Mouse (Mus musculus): ENCODE measurements around the gene Sbk3. TPM values are rescaled to one million over a fixed set of nuclear protein-coding genes. Genes with fewer than 3 reads are reported as not detected.

The Sbk3 gene
- total RNA-seq, 1 experiment from 2014 or later: 0.15 TPM

DNA sequence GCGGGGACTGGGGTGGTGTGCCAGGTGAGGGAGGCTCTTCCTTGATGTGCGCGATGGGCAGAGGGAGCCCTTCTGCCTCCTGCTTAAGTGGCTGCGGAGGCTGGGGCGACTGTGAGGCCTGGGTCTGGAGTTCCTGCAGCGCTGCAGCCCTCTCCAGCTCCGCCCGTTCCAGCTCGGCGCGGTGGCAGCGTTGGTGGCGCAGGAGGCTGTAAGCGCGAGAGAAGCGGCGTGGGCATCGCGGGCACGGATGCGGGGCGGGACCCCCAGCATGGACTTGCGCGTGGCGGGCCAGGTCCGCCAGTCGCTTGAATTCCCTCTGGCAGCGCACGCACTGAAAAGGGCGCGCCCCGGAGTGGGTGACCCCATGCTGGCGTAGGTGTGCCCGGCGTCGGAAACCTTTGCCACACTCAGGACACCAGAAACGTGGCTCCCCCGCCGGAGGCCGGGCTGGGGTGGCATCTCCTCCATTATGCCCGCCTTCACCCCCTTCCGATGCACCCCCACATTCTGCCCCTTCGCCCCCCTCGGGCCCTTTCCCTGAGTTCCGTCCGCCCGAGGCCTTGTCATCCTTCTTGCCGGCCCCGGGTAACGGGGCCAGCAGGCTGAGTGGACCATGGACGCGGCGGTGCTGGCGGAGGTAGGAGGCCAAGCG is 22.5 kb upstream of the Sbk3 start:
- DNase-seq: no peak

DNA sequence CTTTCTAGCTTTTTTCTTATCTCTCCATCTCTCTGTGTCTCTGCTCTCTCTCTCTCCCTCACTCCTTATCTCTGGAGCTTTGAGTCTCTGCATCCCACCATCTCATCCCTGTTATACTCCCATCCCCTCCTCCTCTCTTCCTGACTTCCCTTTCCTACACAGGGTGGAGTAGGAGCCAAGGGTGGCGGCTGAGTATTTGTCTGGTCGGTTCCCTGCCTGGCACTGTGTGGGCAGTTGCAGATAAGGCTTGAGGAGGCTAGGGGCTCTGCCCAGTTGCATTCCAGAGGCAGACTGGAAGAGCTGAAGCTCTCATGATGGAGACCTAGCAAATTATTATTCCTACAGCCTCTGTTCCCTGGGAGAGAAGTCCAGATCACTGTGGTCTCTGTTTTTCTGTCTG is 17.3 kb upstream of the Sbk3 start:
- no peak for DNase-seq

DNA sequence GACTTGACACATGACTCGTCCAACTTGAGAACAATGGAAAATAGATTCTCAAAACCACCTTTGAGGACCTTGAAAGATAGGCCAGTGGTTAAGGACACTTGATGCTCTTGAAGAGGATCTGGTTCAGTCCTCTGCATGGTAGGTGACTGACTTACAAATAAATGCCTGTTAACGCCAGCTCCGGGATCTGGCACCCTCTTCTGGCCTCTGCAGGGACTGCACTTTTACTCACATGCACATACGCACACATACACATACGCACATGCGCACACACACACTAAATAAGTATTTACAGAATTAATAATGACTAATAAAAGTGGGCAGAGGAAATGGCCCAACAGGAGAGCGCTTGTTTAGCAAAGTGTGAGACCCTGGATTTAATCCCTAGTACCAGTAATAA is 5.9 kb upstream of the Sbk3 start:
- no peak for DNase-seq

DNA sequence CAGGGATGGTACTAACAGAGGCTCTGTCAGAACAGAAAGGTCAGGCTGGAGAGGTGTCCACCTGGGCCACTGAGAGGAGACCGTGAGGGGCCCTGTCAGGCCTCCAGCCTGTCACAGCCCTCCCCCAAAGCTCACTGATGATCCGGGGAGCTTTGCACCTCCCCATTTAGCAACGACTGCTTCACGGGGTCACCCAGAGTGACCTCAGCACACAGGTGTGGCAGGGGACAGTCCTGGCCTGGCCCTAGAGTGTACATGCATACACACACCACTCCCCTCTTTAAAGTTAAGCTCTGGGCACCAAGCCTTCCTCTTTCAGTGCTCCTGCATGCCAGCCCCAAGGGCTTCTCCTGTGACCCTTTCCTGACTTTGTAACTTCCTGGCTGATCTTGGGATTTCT is 4.5 kb upstream of the Sbk3 start:
- no peak for DNase-seq

DNA sequence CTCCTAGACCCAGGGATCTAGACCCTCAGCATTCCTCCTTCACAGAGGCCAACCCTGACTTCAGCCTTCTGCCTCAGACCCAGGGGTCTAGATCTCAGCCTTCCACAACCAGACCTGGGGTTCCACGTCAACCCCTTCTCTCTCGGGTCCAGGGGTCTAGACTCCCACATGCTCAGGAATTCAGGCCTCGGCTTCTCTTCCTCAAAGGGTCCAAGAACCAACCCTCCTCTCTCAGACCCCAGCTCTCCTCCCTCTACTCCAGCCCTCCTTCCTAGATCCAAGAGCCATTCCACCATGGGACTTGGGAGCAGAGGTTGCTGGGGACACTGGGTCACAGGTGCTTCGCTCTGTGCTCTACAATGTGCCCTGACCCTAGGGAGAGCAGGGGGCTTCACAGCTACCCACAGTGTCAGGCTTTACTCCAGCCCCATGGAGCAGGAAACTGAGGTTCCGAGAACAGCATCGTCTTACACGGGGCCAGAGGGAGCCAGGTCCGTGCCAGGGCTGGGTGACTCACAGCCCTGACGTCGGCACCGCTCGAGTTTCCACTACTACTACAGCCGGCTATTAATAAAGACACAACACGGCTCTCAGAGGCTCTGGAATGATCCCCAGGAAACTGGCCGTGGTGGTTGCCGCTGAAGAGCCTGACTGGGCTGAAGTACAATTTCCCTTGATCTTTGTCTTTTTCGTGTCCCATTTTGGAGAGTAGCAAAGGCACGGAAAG is 1.5 kb upstream of the Sbk3 start:
- DNase-seq: peak; percentile 75

DNA sequence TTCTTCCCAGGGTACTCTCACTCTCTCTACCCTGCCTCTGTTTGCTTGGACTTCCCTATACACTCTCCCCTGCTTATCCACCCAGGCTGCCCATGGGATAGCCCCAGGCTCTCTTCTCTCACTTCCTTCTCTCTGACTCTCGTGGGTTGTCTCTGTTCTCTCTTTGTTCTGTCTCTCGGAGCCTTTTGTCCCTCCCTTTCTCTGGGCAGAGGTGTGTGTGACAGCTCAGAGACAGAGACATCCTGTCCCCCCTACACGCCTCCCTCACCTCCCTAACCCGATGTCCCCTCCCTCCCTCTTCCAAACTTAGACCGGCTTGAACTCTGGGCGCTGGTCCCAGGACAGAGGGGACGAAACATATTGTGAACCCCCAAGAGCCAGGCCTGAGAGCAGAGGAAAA is 742 bp upstream of the Sbk3 start:
- no peak for DNase-seq

DNA sequence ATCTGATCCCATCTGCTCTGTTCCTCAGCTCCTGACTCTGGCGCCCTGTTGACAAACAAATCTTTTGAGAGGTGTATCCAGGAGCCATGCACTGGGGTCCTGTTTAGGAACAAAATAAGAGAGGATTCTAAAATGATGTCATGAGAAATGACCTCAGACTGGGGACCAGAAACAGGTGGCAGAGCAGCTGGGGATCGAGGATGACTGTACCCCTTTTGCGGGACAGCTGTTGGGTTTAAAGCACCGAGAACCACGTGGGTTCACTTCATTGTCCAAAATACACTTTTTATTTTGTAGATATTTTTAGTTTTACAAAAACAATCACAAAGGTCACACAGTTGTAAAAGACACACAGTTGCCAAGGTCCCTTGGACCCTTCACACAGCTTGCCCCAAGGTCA is 6.0 kb downstream of the Sbk3 start:
- no peak for DNase-seq

DNA sequence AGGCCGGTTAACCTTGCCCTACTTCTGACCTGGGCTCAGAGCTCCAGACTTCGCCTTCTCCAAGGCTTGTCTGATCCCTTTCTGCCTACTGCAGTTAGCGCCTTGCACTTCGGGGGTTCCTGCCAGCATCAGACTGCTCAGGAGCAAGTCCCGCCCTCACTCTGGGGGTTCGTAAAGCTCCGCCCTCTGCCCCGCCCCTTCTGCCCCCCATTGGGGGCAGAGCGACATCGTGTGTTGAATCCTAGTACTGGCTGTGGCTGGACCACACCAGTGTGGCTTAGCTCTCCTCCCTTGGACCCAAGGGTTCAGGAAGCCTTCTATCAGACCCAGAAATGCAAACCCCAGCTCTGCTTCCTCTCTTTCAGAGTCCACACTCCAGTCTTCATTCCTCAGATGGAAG is 6.7 kb downstream of the Sbk3 start, which contains the start of gene Sbk2:
Sbk2 (minus strand) TSS at position 135 of the 400 bp plus-strand sequence.
- DNase-seq: peak; percentile 85

DNA sequence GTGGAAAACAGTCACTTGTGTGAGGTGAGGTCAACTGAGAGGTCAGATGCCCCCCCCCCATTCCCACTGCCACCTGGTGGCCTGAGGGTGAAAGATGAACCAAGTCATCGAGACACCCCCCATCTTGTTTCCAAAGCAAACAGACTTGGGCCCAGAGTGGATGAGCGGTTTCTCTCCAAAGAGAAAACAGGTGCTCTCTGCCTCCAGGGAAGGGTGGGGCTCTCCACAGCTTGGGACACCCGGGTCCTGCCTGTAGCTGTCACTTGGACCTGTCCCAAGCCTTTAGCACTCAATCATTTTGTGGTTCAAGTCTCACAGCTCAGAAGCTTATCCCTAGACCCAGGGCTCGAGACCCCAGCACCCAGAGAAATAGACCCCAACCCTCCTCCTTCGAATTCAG is 7.4 kb downstream of the Sbk3 start:
- no peak for DNase-seq

DNA sequence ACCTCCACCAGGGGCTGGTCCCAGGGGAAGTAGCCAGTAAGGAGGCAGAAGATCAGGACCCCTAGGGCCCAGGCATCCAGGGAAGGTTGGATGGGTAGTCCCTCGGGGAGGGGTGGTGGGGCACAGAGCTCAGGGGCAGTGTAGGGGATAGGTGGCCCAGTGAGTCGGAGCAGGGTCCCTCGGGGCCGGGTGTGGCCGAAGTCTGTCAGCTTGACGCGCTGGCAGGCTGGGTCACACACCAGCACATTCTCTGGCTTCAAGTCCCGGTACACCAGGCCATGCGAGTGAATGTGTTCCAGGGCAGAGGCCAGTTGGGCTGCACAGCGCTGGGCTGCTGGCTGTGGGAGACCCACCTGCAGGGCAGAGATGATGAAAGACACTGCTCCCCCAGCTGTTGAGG is 13.6 kb downstream of the Sbk3 start:
- DNase-seq: no peak

DNA sequence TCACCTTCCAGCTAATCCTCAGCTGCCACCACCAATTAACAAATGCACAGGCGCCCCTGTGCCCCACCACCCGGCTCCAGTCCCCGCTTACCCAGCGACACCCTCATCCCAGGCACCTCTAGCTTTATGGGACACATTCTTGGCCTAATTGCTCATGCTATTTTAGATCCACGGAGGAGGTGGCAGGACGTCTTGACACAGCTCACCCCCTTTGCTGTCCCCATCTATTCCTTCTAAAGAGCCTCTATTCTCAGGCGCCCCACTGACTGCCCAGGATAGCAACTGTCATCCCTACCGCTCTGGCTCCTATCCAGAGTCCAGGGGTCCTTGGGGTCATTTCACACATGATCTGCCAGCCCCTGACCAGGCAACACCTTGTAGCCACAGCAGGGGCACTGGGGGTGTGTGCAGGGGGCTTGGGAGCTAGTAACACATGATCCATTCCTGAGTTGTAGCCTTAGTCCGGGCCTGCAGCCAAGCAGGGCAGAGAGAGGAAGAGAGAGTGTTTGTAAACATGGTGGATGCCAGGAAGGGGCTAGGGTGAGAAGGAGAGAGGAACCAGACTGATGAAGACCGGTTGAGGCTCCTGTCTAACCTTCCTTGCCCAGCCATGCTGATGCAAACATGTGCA is 17.0 kb downstream of the Sbk3 start:
- no peak for DNase-seq

DNA sequence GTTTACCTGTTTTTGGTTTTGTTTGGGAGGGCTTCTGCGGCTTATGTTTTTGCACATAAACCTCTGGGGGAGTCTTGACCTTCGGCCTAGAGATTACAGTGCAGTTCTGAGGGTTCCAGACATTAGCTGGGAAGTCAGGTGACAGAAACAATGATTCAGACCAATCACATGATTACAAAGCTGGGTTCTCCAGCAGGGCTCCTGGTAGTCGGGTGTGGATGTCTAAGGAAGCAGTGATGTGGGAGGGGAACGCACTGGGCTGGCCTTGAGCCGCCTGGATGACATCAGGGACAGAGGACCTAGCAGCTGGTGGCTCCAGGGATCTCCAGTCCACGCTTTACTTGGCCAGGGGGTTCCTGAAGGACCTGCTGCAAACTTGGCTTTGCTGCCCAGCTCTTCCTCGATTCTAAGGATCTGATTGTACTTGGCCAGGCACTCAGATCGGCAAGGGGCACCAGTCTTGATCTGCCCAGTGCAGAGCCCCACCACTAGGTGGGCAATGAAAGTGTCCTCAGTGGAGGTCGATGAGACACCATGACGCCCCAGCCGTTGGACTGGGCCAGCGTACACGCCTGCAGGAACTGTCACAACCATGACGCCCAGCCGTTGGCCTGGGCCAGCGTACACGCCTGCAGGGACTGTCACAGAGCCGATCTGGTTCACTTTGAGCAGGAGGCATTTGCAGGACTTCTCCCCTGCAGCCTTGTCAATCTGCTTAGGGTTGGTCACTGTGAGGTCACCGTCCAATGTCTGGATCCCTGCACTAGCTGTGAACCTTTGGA is 20.2 kb downstream of the Sbk3 start:
- DNase-seq: peak; percentile 41

DNA sequence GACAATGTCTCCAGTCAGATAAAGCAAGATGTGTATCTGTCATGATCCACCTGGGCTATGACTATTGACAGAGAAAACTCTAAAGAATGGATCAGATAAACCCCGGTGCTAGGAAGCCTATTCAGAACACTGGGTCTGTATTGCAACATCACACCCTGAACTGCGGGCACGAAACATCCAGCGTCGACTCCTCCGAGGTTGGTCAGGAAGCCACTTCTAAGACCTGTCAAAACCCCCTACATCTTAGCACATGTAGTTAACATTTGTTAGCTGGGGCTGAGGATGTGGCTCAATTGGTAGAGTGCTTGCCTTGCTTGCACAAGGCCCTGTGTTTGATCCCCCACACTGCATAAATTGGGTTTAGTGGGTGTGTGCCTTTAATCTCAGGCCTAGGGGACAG is 22.6 kb downstream of the Sbk3 start:
- no peak for DNase-seq

DNA sequence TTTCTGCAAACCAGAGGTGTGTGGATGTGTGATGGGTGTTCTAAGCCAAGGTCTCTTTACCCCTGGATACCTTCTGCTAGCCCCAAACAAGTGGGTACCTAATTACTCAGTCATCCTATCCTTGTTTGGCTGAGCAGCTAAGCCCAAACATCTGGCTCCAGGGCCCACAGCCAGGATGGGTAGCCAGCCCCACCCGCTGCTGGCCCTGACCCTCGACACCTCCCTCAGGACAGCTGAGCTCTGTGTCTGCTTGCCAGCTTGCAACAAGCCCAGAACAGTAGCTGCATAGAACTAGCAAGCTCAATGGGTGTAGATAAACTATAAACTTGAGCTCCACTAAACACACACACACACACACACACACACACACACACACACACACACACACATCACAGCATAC is 23.1 kb downstream of the Sbk3 start:
- DNase-seq: peak; percentile 60

DNA sequence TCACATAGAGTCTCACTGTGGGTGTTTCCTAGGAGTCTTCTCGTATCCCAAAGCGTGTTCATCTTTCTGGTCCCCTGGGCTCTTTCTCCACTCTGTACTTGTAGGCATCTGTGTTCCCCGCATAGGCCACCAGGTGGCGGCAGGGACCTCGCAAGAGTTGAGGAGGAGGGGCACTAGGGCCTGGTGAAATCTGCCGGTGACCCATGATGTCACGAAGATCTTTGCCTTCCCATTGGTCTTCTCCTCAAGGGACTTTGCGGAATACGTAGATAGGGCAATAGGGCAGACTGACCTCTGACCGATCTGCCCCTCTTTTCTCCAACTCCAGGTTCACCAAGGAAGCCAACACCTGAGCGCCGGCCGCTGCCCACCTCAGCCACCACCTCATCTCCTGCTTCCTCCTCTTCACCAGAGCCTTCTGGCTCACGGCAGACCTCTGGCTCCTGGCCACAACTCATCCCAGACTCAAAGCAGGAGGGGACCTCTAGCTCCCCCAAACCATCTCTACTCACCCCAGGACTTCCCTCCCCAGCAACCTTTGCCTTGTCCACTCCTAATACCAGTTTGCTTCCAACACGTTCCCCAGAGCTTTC is 27.6 kb downstream of the Sbk3 start:
- peak; percentile 93 for DNase-seq

DNA sequence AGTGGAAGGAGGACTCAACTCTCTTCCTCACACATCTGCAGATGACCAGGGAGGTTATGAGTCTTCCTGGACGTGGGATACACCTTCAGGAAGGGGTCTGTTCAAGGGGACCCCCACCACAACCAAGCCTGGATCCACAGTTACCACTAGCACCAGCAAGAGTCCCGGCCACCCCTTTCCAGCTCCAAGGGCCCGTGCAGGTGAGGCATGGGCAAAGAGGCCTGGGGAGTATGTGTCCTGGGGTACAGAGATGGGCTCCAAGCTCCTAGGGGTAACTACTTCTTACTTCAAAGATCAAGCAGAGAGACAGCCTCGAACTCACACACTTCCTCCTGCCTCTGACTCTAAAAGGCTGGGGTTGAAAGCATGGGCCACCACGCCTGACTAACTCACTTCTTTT is 28.3 kb downstream of the Sbk3 start:
- DNase-seq: no peak

DNA sequence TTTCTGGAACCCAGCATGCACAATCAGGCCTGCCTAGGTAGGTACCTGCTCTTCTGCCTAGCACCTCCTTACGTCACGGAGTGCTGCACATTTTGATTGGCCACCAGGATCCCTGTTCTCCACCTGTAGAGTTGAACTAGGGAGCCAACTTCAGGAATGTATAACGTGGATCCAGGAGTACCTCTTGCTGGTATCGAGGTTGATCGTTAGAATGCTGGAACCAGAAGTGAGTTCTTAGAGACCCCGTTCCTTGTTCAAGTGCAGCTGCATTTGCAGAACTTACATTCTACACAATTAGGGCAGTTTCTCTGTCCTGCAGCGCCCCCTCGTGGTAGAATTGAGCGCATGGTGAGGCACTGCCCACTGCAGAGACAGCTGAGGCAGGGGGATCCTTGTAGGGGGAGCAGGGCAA is 30.9 kb downstream of the Sbk3 start:
- DNase-seq: peak; percentile 86

DNA sequence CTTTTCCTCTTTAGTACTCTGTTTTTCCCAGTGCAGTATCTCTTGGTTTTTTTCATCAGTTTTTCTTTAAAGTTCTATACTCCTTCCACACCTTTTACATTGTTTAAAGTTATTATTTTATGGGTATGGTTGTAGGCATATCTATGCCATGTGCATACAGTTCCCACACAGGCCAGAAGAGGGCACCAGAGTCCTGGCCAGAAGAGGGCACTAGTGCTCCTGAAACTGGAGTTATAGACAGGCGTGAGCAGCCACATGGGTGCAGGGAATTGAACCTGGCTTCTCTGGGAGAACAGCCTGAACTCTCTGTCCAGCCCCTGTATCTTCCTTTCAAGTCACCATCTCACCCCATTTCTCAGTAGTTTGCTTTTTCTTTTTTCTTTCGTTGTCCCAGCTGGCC is 32.5 kb downstream of the Sbk3 start:
- DNase-seq: peak; percentile 80

DNA sequence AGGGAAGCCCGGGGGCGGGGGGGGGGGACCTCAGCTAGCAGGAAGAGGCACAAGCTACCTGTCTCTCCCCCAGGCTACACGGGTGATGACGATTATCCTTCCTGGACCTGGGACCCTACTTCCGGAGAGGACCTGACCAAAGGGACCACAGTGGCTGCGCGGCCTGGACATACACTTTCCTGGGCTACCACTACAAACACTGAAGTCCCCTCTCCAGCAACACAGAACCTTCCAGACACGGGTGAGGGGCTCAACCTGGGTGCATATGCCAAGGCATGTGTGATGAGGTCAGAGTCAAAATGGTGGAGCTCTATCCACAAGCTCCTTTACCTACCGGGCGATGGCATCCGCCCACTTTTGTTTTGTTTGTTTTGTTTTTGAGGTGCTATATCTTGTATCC is 33.6 kb downstream of the Sbk3 start:
- no peak for DNase-seq

DNA sequence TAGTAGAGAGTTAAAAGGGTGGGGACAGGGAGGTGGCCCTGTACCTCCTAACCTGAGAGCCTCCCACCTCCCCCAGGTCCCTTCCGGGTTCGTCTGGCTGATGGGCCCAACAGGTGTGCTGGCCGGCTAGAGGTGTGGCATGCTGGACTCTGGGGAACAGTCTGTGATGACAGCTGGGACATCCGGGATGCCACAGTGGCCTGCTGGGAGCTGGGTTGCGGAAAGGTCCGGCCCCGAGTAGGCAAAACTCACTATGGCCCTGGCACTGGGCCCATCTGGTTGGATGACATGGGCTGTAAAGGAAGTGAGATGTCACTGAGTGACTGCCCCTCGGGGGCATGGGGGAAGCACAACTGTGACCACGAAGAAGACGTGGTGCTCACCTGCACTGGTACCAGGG is 34.1 kb downstream of the Sbk3 start:
- no peak for DNase-seq

DNA sequence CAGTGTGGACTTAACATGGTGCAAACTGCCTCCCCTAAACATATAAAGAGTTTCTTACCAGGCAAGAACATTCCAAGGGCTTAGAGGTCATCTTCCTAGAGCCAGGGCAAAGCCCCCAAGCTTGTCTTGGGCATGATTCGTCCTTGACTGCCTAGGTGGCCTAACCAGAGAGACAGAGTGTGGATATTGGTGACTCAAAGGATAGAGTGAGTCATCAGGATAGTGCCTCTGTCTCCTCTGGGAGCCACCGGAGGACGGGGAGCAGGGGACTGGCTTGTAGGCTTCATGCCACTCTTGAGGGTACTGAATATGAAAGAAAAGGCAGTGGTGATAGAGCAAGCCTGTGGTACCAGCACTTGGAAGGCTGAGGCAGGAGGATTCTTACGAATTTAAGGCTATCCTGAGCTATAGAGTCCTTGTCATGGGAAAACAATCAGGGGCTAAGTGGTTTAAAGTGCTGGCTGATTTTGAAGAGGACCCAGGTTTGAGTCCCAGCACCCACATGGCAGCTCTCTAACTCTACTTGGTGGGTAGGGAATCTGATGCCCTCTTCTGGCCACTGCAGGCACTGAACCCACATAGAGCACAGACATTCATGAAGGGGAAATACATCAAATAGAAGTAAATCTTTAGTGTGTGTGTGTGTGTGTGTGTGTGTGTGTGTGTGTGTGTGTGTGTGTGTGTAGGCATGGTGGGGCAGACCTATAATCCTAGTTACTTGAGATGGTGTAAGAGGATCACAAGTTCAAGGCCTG is 36.6 kb downstream of the Sbk3 start:
- DNase-seq: no peak

DNA sequence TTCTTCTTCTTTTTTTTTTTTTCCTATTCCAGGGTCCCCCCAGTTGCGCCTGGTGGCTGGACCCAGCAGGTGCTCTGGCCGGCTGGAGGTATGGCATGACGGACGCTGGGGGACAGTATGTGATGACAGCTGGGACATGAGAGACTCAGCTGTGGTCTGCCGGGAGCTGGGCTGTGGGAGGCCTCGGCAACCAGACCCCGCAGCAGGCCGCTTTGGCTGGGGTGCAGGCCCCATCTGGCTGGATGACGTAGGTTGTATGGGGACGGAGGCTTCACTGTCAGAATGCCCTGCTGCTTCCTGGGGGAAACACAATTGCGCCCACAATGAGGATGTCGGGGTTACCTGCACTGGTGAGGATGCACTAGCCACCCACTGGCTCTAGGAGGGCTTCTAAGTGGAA is 37.9 kb downstream of the Sbk3 start:
- no peak for DNase-seq
